Mouse (Mus musculus): ENCODE results near the gene Khsrp. TPM values are rescaled to one million over a fixed set of nuclear protein-coding genes. Genes with fewer than 3 reads are reported as not detected.
"Not testable (repeated sequence)": the region's sequence is repeated elsewhere in the genome, so short reads cannot be mapped to it uniquely, and the experiment has no call there.

The Khsrp gene
- polyA plus RNA-seq, 1 experiment: 112 TPM

DNA sequence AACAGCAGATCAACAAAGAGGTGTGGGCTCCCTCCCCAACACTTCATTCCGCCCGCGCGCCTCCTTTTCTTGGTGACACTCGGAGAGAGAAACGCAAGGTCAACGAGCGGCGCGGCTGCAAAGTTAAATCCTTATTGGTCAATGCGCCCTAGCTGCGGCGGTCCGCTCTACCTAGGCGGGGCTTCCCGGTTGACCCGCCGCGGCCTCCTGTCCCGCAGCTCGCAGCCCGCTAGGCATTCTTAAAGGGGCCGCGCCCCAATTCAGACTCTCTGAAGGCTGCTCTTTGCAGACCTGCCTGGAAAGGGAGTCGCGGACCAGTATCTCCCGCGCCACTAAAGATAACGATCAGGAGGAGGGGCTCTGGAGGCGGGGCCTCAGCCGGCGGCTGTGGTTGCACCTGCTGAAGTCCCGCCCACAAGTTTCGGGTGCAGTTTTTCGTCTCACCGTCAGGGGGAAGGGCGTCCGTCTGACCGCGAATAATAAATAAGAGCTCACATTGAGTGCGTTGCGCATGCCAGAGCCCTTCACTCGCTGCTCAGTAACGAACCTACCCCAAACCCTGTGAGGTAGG lies 29.0 kb upstream of the Khsrp start:
- peak; percentile 99 for DNase-seq (ENCODE audit: low read depth)
- 0 out of 2 replicates have a peak, but pooled peaks have one; percentile 16 for TF ChIP-seq POLR2A (IDR thresholded peaks at IDR 0.05; ENCODE audit: borderline replicate concordance, extremely low read depth, insufficient read depth, insufficient read length, poor library complexity, severe bottlenecking)
- TF ChIP-seq CTCF (IDR thresholded peaks at IDR 0.05; ENCODE audit: borderline replicate concordance, extremely low read depth, insufficient read depth, insufficient read length): peak; percentile 78

DNA sequence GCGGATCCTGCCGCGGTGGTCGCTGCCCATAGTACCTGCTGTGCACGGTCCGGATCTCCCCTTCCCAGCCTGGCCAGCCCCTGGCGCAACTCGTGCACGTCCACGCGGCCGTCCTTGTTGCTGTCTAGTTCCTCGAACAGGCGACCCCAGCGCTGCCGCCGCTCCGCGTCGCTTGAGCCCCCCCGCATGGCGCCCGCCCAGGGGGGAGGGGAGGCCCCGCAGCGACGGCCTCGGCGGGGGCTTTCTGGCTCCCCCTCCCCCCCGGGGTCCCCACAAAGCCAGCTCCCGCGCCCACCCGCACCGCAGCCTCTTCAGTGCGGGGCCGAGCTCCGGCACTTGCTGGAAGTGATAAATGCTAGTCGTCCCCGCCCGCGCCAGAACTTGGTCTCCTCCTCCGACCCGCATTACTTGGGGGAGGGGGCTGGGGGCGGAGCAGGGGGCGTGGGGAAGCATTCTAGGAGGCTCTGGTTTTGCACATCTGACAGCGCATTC lies 28.2 kb upstream of the Khsrp start, which contains the start of gene Slc25a23:
Gene Slc25a23 (minus strand): TSS at position 378 of the 492 bp plus-strand sequence.
- peak; percentile 96 for DNase-seq (ENCODE audit: low read depth)
- TF ChIP-seq POLR2A (IDR thresholded peaks at IDR 0.05; ENCODE audit: borderline replicate concordance, extremely low read depth, insufficient read depth, insufficient read length, poor library complexity, severe bottlenecking): 0 out of 2 replicates have a peak, but pooled peaks have one; percentile 39
- TF ChIP-seq CTCF (IDR thresholded peaks at IDR 0.05; ENCODE audit: borderline replicate concordance, extremely low read depth, insufficient read depth, insufficient read length): no peak

DNA sequence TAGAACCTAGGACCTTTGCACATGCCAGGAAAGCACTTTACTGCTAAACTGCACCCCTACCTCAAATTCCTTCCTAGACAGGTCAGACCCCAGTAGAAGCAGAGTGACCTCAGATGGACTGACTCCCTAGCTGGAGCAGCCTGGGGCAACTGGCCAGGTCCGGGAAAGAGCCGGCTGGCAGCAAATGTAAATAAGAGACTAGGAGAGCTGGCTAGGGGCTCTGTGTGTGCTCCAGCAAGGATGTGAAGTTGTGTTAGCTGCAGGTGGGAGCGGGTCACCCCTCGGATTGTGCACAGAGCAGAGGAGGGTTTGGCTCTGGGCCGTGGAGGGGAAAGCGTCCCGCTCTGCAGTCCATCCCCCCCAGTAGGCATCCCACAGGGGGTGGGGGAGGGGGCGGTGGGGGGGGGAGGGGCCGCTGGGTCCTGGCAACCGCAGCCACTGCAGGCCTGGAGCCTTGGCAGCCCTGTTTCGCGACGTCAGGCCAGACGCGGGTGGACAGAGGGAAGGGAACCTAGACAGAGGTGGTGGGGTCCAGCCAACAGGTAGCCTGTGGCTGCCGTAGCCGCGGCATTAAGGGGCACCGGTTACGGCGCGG lies 27.7 kb upstream of the Khsrp start, which contains the start of gene Crb3:
Gene Crb3 (plus strand): TSS at position 215 of the 595 bp plus-strand sequence.
- DNase-seq (ENCODE audit: low read depth): peak; percentile 37
- TF ChIP-seq CTCF (IDR thresholded peaks at IDR 0.05; ENCODE audit: borderline replicate concordance, extremely low read depth, insufficient read depth, insufficient read length): no peak
- no peak for TF ChIP-seq POLR2A (IDR thresholded peaks at IDR 0.05; ENCODE audit: borderline replicate concordance, extremely low read depth, insufficient read depth, insufficient read length, poor library complexity, severe bottlenecking)

DNA sequence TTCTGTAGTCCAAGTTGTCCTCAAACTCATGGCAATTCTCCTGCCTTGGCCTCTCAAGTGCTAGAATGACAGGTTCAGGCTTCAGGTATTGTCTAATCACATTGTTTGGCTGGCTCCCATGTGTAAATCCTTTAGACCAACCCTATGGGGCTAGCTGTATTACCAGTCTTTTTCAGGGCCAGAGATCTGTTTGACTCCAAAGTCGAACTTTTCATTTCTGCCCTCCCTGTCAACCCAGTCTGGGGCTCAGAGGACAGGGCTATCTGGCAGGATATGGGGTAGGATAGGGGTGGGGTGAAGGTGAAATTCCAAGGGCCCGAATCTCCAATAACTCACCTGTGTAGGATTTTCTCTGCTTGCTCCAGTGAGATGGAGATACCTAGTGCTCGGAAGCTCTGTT lies 24.9 kb upstream of the Khsrp start:
- DNase-seq (ENCODE audit: low read depth): no peak
- TF ChIP-seq POLR2A (IDR thresholded peaks at IDR 0.05; ENCODE audit: borderline replicate concordance, extremely low read depth, insufficient read depth, insufficient read length, poor library complexity, severe bottlenecking) (no peak), CTCF (IDR thresholded peaks at IDR 0.05; ENCODE audit: borderline replicate concordance, extremely low read depth, insufficient read depth, insufficient read length) (no peak)

DNA sequence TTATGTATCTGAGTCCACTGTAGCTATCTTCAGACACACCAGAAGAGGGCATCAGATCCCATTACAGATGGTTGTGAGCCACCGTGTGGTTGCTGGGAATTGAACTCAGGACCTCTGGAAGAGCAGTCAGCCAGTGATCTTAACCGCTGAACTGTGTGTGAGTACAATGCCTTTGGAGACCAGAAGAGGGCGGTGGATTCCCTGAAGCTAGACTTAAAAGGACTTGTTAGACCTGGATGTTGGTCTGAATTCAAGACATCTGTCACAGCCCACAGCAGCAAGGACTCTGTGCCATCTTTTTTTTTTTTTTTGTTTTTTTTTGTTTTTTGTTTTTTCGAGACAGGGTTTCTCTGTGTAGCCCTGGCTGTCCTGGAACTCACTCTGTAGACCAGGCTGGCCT lies 20.4 kb upstream of the Khsrp start:
- TF ChIP-seq CTCF (IDR thresholded peaks at IDR 0.05; ENCODE audit: borderline replicate concordance, extremely low read depth, insufficient read depth, insufficient read length): peak; percentile 12; the same call in 1 of the 2 replicates
- not testable (repeated sequence) for DNase-seq (ENCODE audit: low read depth)

DNA sequence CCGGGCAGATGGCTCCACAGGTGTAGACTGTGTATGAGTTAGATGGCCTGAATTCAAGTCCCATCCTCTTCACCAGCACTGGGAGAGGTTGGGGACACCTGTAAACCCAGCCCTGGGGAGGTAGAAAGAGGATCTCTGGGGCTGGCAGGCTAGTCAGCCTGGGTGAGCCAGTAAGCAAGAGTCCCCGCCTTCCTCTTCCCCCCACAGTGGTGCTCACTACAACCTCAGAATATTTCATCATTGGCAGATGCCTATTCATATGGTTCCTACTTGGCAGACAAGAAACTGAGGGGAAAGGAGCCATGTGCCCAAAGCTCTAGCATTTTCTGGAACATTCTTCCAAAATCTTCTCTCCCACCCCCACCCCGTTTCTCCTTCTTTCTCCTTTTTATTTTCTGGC lies 17.5 kb upstream of the Khsrp start:
- TF ChIP-seq CTCF (IDR thresholded peaks at IDR 0.05; ENCODE audit: borderline replicate concordance, extremely low read depth, insufficient read depth, insufficient read length) (no peak), POLR2A (IDR thresholded peaks at IDR 0.05; ENCODE audit: borderline replicate concordance, extremely low read depth, insufficient read depth, insufficient read length, poor library complexity, severe bottlenecking) (no peak)
- DNase-seq (ENCODE audit: low read depth): no peak

DNA sequence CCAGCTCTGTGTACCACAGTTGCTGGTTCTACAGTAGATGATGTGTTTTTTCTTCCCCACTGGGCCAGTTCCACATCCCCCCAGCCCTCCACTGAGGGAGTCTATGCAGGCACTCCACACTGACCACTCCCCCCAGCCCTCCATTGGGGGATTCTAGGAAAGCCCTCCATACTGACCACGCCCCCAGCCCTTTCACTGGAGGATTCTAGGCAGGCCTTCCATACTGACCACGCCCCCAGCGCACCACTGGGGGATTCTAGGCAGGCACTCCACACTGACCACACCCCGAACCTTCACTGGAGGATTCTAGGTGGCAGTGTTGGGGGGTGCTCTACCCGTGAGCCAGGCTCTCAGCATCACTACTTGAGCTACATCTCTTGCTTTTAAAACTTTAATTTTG lies 16.1 kb upstream of the Khsrp start:
- DNase-seq (ENCODE audit: low read depth): no peak
- TF ChIP-seq CTCF (IDR thresholded peaks at IDR 0.05; ENCODE audit: borderline replicate concordance, extremely low read depth, insufficient read depth, insufficient read length) (no peak), POLR2A (IDR thresholded peaks at IDR 0.05; ENCODE audit: borderline replicate concordance, extremely low read depth, insufficient read depth, insufficient read length, poor library complexity, severe bottlenecking) (no peak)

DNA sequence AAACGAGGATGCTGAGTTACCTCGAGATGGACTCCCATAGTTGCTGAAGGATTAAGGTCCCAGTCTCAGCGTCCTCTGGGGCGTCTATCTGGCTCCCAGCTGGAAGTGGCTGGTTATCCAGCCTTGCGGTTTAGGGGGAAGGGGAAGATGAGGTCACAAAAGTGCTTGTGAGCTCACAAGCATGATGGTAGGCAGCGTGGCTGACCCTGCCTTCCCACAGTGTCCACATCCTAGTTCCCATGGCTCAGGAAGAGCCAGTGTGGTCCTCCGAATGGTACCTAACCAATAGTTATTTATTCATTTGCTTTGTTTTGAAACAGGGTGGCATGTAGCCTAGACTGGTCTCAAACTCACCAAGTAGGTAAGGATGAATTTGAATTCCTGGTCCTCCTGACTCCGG lies 10.2 kb upstream of the Khsrp start, which contains the start of gene Slc25a41:
Gene Slc25a41 (minus strand): TSS at position 101 of the 400 bp plus-strand sequence.
- no peak for TF ChIP-seq POLR2A (IDR thresholded peaks at IDR 0.05; ENCODE audit: borderline replicate concordance, extremely low read depth, insufficient read depth, insufficient read length, poor library complexity, severe bottlenecking)
- no peak for TF ChIP-seq CTCF (IDR thresholded peaks at IDR 0.05; ENCODE audit: borderline replicate concordance, extremely low read depth, insufficient read depth, insufficient read length)
- DNase-seq (ENCODE audit: low read depth): no peak

DNA sequence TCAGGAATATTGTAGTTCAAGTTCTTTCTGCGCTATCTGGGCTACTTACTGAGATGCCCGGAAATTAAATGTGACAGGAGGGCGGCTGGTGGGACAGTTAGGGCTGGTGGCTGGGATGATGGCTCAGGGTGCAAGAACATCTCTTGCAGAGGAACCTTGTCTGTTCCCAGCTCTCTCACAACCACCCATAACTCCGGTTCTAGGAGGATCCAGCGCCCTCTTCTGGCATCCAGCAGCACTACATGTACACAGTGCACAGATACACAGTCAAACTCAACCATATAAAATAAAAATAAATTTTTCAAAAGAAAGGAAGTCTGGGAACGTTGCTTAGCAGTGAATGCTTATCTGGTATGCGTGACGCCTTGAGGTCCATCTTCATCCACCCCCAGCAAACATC lies 7.7 kb upstream of the Khsrp start:
- TF ChIP-seq CTCF (IDR thresholded peaks at IDR 0.05; ENCODE audit: borderline replicate concordance, extremely low read depth, insufficient read depth, insufficient read length) (peak; percentile 26; the same call in 1 of the 2 replicates), POLR2A (IDR thresholded peaks at IDR 0.05; ENCODE audit: borderline replicate concordance, extremely low read depth, insufficient read depth, insufficient read length, poor library complexity, severe bottlenecking) (no peak)

DNA sequence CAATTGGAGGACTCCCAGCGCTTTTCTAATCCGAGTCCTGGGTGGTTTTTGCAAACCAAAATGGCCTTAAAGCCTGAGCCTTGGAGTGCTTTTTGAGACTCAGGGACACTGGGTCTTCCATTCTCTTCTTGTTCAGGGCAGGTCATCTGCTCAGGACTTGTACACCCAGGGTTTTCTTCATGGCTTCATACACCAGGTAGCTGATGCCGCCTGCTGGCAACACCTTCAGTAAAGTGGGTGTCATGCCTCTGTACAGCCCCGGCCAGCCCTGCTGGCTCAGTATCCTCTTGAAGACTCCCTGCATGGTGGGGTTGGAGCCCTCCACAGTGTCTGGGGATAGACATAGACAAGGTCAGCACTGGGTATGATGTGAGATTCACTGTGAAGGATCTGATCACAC lies 1.5 kb upstream of the Khsrp start:
- TF ChIP-seq POLR2A (IDR thresholded peaks at IDR 0.05; ENCODE audit: borderline replicate concordance, extremely low read depth, insufficient read depth, insufficient read length, poor library complexity, severe bottlenecking) (no peak), CTCF (IDR thresholded peaks at IDR 0.05; ENCODE audit: borderline replicate concordance, extremely low read depth, insufficient read depth, insufficient read length) (no peak)

More for the DNA sequence above, 7.7 kb upstream of the Khsrp start:
- no peak for DNase-seq (ENCODE audit: low read depth)

DNA sequence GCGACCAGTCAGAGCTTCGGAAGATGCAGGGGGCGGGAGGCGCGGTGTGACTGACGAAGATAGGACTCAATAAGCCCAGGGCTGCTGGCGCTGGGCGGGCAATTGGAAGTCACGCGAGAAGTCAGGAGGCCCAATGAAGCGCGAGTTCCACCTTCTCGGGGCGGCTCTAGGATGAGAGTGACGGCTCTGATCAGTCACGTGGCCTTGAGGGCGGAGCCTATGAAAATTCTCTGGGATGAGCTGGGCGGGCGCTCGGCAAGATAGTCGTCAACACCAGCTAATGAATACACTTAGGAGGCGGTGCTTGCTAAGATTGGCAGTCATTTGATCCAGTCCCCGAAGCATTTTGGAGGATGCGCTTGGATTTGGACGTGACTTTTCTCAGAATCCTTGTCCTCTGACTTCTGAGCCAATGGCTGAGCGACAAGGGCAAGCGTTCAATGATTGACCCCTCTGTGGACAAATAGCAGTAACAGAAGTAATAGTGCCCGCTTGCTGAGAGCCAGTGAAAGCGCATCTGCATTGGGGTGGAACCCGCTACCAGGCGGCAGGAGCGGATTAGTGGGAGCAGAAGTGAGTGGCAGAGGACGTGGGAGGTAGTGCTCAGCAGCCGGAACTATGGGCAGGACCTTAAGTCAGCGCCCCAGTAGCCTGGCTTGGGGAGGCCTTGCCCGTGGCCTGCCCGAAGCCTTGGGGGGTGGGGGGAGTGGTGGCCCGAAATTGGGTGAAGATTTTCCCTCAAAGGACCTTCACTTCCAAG lies 519 bp upstream of the Khsrp start:
- DNase-seq (ENCODE audit: low read depth): peak; percentile 100
- peak; percentile 63; the same call in 1 of the 2 replicates for TF ChIP-seq POLR2A (IDR thresholded peaks at IDR 0.05; ENCODE audit: borderline replicate concordance, extremely low read depth, insufficient read depth, insufficient read length, poor library complexity, severe bottlenecking)
- no peak for TF ChIP-seq CTCF (IDR thresholded peaks at IDR 0.05; ENCODE audit: borderline replicate concordance, extremely low read depth, insufficient read depth, insufficient read length)

More for the DNA sequence above, 1.5 kb upstream of the Khsrp start:
- no peak for DNase-seq (ENCODE audit: low read depth)

Measured in brain, embryonic 14.5 days (tissue).